1 mouse cellular context compared by ENCODE assay signal in the genomic region with DNA sequence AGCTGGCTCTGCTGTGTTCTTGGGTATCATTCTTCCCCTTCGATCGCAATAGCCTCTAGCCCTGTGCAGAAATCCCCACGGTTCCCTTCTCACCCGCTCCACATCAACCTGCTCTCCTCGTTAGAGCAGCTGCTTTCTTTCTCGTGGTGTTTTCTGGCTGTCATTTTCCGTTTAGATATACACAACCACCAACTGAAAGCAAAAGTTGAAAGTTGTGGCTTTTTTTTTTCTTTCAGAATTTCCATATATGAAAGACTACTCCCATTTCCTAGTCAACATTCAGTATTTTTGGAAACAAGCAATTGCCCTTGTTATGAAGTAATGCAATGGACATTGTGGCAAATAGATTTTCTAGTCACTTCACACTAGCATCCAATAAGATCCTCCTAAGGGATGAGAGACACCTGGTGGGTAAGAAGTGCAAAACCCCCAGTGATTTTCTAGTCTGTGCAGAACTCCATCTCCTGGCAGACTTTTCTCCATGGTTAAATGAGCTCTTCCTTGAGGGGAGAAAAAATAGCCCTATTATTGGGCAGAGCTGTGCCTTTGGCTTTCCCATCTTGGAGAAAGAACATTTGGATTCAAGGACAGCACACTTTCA.
TF ChIP-seq lines count a peak whose summit lies in the region.

No protein-coding gene starts in this region.

TF ChIP-seq in CH12.LX, 34 proteins besides CTCF, POLR2A, EP300 and RAD21 (continued from another document):
- TF ChIP-seq RCOR1 (conservative IDR thresholded peaks at IDR 0.05; ENCODE audit: low read depth, low read length) = no peak
- no peak for TF ChIP-seq ELF1 (IDR thresholded peaks at IDR 0.05; ENCODE audit: low read depth, low read length)
- TF ChIP-seq ETS1 (conservative IDR thresholded peaks at IDR 0.05; ENCODE audit: low read depth, low read length) = 0 out of 2 replicates have a peak, but pooled peaks have one; percentile 28
- no peak for TF ChIP-seq ZMIZ1 (IDR thresholded peaks at IDR 0.05; ENCODE audit: low read depth, low read length)
- no peak for TF ChIP-seq JUN (IDR thresholded peaks at IDR 0.05; ENCODE audit: insufficient read depth, low read depth, low read length)
- no peak for TF ChIP-seq USF1 (IDR thresholded peaks at IDR 0.05; ENCODE audit: low read depth, low read length)
- no peak for TF ChIP-seq MEF2A (IDR thresholded peaks at IDR 0.05; ENCODE audit: borderline replicate concordance, low read depth, low read length)
- TF ChIP-seq POLR2AphosphoS2 (IDR thresholded peaks at IDR 0.05; ENCODE audit: low read depth, low read length) = no peak
- TF ChIP-seq ZKSCAN1 (IDR thresholded peaks at IDR 0.05; ENCODE audit: borderline replicate concordance, low read depth, low read length) = no peak
- TF ChIP-seq PAX5 (IDR thresholded peaks at IDR 0.05; ENCODE audit: low read length) = no peak
- no peak for TF ChIP-seq TBP (conservative IDR thresholded peaks at IDR 0.05; ENCODE audit: low read depth, low read length)
- TF ChIP-seq CHD1 (IDR thresholded peaks at IDR 0.05; ENCODE audit: low read depth, low read length) = no peak
- no peak for TF ChIP-seq MXI1 (IDR thresholded peaks at IDR 0.05; ENCODE audit: low read depth, low read length)
- TF ChIP-seq JUND (conservative IDR thresholded peaks at IDR 0.05; ENCODE audit: low read depth, low read length) = no peak
- TF ChIP-seq TCF12 (IDR thresholded peaks at IDR 0.05; ENCODE audit: low read depth, low read length) = 0 out of 2 replicates have a peak, but pooled peaks have one; percentile 4
- no peak for TF ChIP-seq NELFE (IDR thresholded peaks at IDR 0.05; ENCODE audit: low read depth, low read length)
- no peak for TF ChIP-seq USF2 (conservative IDR thresholded peaks at IDR 0.05; ENCODE audit: low read depth, low read length)
- no peak for TF ChIP-seq MYC (IDR thresholded peaks at IDR 0.05; ENCODE audit: low read depth, low read length)
- no peak for TF ChIP-seq E2F4 (IDR thresholded peaks at IDR 0.05; ENCODE audit: insufficient replicate concordance, low read depth, low read length)
- TF ChIP-seq NRF1 (IDR thresholded peaks at IDR 0.05; ENCODE audit: low read depth, low read length) = no peak
- 0 out of 2 replicates have a peak, but pooled peaks have one; percentile 23 for TF ChIP-seq MAZ (IDR thresholded peaks at IDR 0.05; ENCODE audit: low read depth, low read length)
- 0 out of 2 replicates have a peak, but pooled peaks have one; percentile 17 for TF ChIP-seq CHD2 (IDR thresholded peaks at IDR 0.05; ENCODE audit: low read length)
- TF ChIP-seq HCFC1 (IDR thresholded peaks at IDR 0.05; ENCODE audit: low read depth, low read length) = no peak
- no peak for TF ChIP-seq GABPA (IDR thresholded peaks at IDR 0.05; ENCODE audit: insufficient replicate concordance, low read depth, low read length)
